Comparison of ENCODE assay signal across 15 mouse cellular contexts in the genomic region with DNA sequence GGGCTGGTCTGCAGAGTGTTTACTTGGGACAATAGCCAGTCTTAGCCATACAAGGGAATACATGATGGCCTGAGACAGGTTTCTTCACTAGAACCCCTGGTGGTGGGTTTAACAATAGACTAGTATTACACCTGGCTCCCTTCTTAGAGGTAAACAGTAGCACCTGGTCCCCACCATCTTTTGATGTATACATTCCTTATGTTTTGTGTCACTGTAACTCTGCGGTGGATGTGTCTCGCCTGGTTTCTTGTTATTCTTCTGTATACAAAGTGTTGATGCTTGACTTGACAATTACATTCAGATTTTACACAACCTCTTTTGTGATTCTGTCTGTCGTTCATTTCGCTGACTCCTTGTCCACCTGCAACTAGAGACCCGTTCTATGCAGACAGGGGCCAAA. TPM values are rescaled to one million over a fixed set of nuclear protein-coding genes. Genes with fewer than 3 reads are reported as not detected.
"Had no signal": no experiment of that assay in that cellular context is flagged by ENCODE, and none has a peak within 500 bp of the region (broad histone marks: within the 10 kb centered on the region; RNA-seq: fewer than 3 reads in every experiment).

No protein-coding gene starts in this region.

- DNase-seq: lung, adult 18-20 months; lung, embryonic 14.5 days; lung, postnatal 10 days; lung, postnatal 4 days; midbrain, embryonic 14.5 days; retina, postnatal 1 day; right cerebral cortex, adult 18-20 months; right cerebral cortex, postnatal 25 days; right cerebral cortex, postnatal 4 days; spleen, adult 18-20 months; thymus, adult 18-20 months; thymus, postnatal 14 days; thymus, postnatal 36 days had no signal

RNA-seq across cellular contexts. Expression of a gene that starts 3.6 kb away (rescaled TPM):
- total RNA-seq: megakaryocyte, adult 5-6 weeks; megakaryocyte-erythroid progenitor cell, adult 5-6 weeks had no signal

RNA-seq across cellular contexts. Expression of a gene that starts 9.4 kb away (rescaled TPM):
- total RNA-seq: megakaryocyte, adult 5-6 weeks; megakaryocyte-erythroid progenitor cell, adult 5-6 weeks had no signal

RNA-seq across cellular contexts. Expression of a gene that starts 29.6 kb away (rescaled TPM):
- total RNA-seq: megakaryocyte, adult 5-6 weeks; megakaryocyte-erythroid progenitor cell, adult 5-6 weeks had no signal

RNA-seq across cellular contexts. Expression of a gene that starts 47.2 kb away (rescaled TPM):
- total RNA-seq: megakaryocyte, adult 5-6 weeks; megakaryocyte-erythroid progenitor cell, adult 5-6 weeks had no signal

RNA-seq across cellular contexts. Expression of a gene that starts 54.2 kb away (rescaled TPM):
- total RNA-seq: megakaryocyte-erythroid progenitor cell, adult 5-6 weeks had no signal
